Mouse (Mus musculus): ENCODE data around the gene Ap2a1.

GRCm38 (mm10) chr7:44895593-44896434 lies 33.5 kb downstream of the Ap2a1 start, which contains the start of gene Fuz:
- TF ChIP-seq POLR2A (IDR thresholded peaks at IDR 0.05; ENCODE audit: control insufficient read depth, low read depth, low read length) (peak; percentile 39; the same call in 1 of the 2 replicates), CTCF (IDR thresholded peaks at IDR 0.05; ENCODE audit: control insufficient read depth, insufficient read depth, insufficient replicate concordance, low read depth, low read length) (peak; percentile 35; the same call in 1 of the 2 replicates)

All from testis, adult 2 months (tissue).